Mouse (Mus musculus): ENCODE measurements around the gene Zfp408. TPM values are rescaled to one million over a fixed set of nuclear protein-coding genes. Genes with fewer than 3 reads are reported as not detected.

The Zfp408 gene
- 5.6 and 5.9 TPM in 2 replicates for polyA plus RNA-seq (2014; fragmentation: Nextera tagmentation; extraction: Ambion mirVana)

DNA sequence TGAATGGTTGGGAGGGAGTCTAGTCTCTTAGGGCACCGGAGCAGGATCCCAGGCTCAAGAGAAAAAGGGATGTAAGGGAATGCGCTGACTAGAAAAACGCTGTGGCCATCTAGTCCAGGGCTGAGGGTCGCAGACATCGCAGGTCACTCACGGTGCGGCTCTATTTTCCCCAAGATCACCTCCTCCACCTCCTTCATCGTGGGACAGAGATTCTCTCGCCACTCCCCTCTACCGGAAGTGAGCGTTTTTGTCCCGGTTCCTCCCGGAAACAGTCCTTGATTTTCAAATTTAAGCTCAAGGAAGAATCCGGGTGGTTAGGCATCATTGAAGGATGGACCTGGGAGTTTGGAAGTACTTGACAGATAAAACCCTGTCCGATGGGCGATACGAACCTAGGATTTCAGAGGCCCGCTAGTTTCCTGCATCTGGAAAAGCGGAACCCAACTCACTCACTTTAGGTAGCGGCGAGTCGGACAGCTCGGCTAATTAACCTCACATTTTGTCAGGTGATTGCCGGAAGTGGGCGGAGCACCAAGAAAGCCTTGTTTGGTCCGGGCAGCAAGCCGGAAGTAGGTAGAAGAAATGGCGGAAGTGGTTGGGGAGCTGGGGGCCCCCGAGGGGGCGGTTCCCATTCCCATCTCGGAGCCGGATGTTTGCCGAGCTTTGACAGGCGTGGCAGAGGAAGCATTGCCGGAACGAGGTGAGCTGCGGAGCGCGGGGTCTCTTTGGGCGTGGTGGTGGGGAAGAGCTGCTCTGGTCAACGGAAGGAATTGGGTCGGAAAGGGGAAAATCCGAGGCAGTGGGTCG, at the start of gene Zfp408, which contains the start of gene Arhgap1:
Gene Zfp408 (minus strand): TSS at position 239 of the 807 bp plus-strand sequence.
Gene Arhgap1 (plus strand): TSS at position 308 of the 807 bp plus-strand sequence.
- peak within 1 kb of the TSS; percentile 69 for H3K9ac ChIP-seq (ENCODE audit: low read length)
- no peaks in the 10 kb centered on the region for H3K27me3 ChIP-seq (ENCODE audit: control insufficient read depth, insufficient read depth, low read length)
- H3K27ac ChIP-seq (ENCODE audit: low read depth, low read length): peak within 1 kb of the TSS; percentile 76; the same call in 1 of the 2 replicates
- no peaks in the 10 kb centered on the region for H3K9me3 ChIP-seq (ENCODE audit: control insufficient read depth, low read length)
- peaks cover 23% of the 10 kb centered on the region for H3K36me3 ChIP-seq (ENCODE audit: control insufficient read depth, insufficient read depth, low read length)
- ATAC-seq (ENCODE audit: insufficient read depth, low FRiP score, low TSS enrichment) (peak; percentile 94), DNase-seq (ENCODE audit: low spot score) (peak; percentile 96)
- under 1% methylated on average over 44 of the region's 44 CpGs for WGBS
- H3K4me1 ChIP-seq (ENCODE audit: control insufficient read depth, insufficient read depth, low read length): peaks cover 14% of the 10 kb centered on the region
- H3K4me3 ChIP-seq (ENCODE audit: low read depth, low read length): peak within 1 kb of the TSS; percentile 54
- H3K4me2 ChIP-seq (ENCODE audit: low read depth): peak within 1 kb of the TSS; percentile 97

- Histone ChIP-seq H3K4me2 (ENCODE audit: low read depth) (no peak overlapping the region), H3K36me3 (ENCODE audit: control insufficient read depth, insufficient read depth, low read length) (no peaks in the 10 kb centered on the region)
- WGBS: 81% methylated on average over 1 of the region's 1 CpGs
Measured at GRCm38 (mm10) chr2:91699225-91699624, 49.6 kb upstream of the Zfp408 start.

GRCm38 (mm10) chr2:91696225-91696590, 46.6 kb upstream of the Zfp408 start:
- Histone ChIP-seq H3K27me3 (ENCODE audit: control insufficient read depth, insufficient read depth, low read length) (no peaks in the 10 kb centered on the region), H3K9me3 (ENCODE audit: control insufficient read depth, low read length) (no peaks in the 10 kb centered on the region), H3K9ac (ENCODE audit: low read length) (no peak overlapping the region), H3K36me3 (ENCODE audit: control insufficient read depth, insufficient read depth, low read length) (no peaks in the 10 kb centered on the region), H3K4me3 (ENCODE audit: low read depth, low read length) (no peak overlapping the region), H3K4me2 (ENCODE audit: low read depth) (no peak overlapping the region), H3K4me1 (ENCODE audit: control insufficient read depth, insufficient read depth, low read length) (no peaks in the 10 kb centered on the region), H3K27ac (ENCODE audit: low read depth, low read length) (no peak overlapping the region)
- DNase-seq (ENCODE audit: low spot score) (no peak), ATAC-seq (ENCODE audit: insufficient read depth, low FRiP score, low TSS enrichment) (no peak)
- WGBS: 90% methylated on average over 1 of the region's 1 CpGs

More at GRCm38 (mm10) chr2:91699225-91699624, 49.6 kb upstream of the Zfp408 start:
- Histone ChIP-seq H3K9me3 (ENCODE audit: control insufficient read depth, low read length) (no peaks in the 10 kb centered on the region), H3K27me3 (ENCODE audit: control insufficient read depth, insufficient read depth, low read length) (no peaks in the 10 kb centered on the region), H3K4me1 (ENCODE audit: control insufficient read depth, insufficient read depth, low read length) (no peaks in the 10 kb centered on the region), H3K4me3 (ENCODE audit: low read depth, low read length) (no peak overlapping the region), H3K9ac (ENCODE audit: low read length) (no peak overlapping the region), H3K27ac (ENCODE audit: low read depth, low read length) (no peak overlapping the region)
- ATAC-seq (ENCODE audit: insufficient read depth, low FRiP score, low TSS enrichment) (no peak), DNase-seq (ENCODE audit: low spot score) (no peak)

GRCm38 (mm10) chr2:91695436-91696224, 46.0 kb upstream of the Zfp408 start:
- Histone ChIP-seq H3K27ac (ENCODE audit: low read depth, low read length) (no peak overlapping the region), H3K4me1 (ENCODE audit: control insufficient read depth, insufficient read depth, low read length) (no peaks in the 10 kb centered on the region), H3K36me3 (ENCODE audit: control insufficient read depth, insufficient read depth, low read length) (no peaks in the 10 kb centered on the region), H3K4me2 (ENCODE audit: low read depth) (no peak overlapping the region), H3K9me3 (ENCODE audit: control insufficient read depth, low read length) (no peaks in the 10 kb centered on the region), H3K4me3 (ENCODE audit: low read depth, low read length) (no peak overlapping the region), H3K27me3 (ENCODE audit: control insufficient read depth, insufficient read depth, low read length) (no peaks in the 10 kb centered on the region), H3K9ac (ENCODE audit: low read length) (no peak overlapping the region)
- no peak for ATAC-seq (ENCODE audit: insufficient read depth, low FRiP score, low TSS enrichment)
- no peak for DNase-seq (ENCODE audit: low spot score)
- WGBS: 91% methylated on average over 10 of the region's 10 CpGs

DNA sequence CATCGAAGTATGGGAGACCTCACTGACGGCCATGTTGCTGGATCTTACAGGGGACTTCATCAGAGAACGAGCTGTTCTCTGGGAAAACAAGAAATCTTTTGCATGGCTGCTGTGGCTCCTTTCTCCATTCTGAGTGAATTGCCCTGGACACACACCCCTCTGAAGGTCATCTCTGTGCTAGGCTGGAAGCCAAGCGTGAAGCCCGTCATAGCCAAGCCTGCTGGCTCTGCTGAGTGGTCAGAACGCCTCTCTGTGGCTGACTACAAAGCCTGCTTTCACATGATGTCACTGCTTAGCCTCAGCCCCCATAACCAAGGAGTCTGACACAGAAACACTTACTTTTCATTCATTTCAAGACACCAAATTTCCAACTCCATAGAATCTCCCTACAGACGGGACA, 39.9 kb upstream of the Zfp408 start:
- no peak for DNase-seq (ENCODE audit: low spot score)
- WGBS: 81% methylated on average over 7 of the region's 7 CpGs
- H3K4me3 ChIP-seq (ENCODE audit: low read depth, low read length): no peak overlapping the region
- H3K27me3 ChIP-seq (ENCODE audit: control insufficient read depth, insufficient read depth, low read length): no peaks in the 10 kb centered on the region
- ATAC-seq (ENCODE audit: insufficient read depth, low FRiP score, low TSS enrichment): no peak
- no peaks in the 10 kb centered on the region for H3K4me1 ChIP-seq (ENCODE audit: control insufficient read depth, insufficient read depth, low read length)
- no peak overlapping the region for H3K4me2 ChIP-seq (ENCODE audit: low read depth)
- no peaks in the 10 kb centered on the region for H3K9me3 ChIP-seq (ENCODE audit: control insufficient read depth, low read length)
- no peaks in the 10 kb centered on the region for H3K36me3 ChIP-seq (ENCODE audit: control insufficient read depth, insufficient read depth, low read length)
- H3K27ac ChIP-seq (ENCODE audit: low read depth, low read length): no peak overlapping the region
- H3K9ac ChIP-seq (ENCODE audit: low read length): no peak overlapping the region

- Histone ChIP-seq H3K27me3 (ENCODE audit: control insufficient read depth, insufficient read depth, low read length) (no peaks in the 10 kb centered on the region), H3K4me1 (ENCODE audit: control insufficient read depth, insufficient read depth, low read length) (no peaks in the 10 kb centered on the region), H3K27ac (ENCODE audit: low read depth, low read length) (no peak overlapping the region), H3K4me3 (ENCODE audit: low read depth, low read length) (no peak overlapping the region), H3K9me3 (ENCODE audit: control insufficient read depth, low read length) (no peaks in the 10 kb centered on the region), H3K36me3 (ENCODE audit: control insufficient read depth, insufficient read depth, low read length) (no peaks in the 10 kb centered on the region), H3K9ac (ENCODE audit: low read length) (no peak overlapping the region), H3K4me2 (ENCODE audit: low read depth) (no peak overlapping the region)
- 77% methylated on average over 8 of the region's 8 CpGs for WGBS
- ATAC-seq (ENCODE audit: insufficient read depth, low FRiP score, low TSS enrichment): no peak
- no peak for DNase-seq (ENCODE audit: low spot score)
Measured at GRCm38 (mm10) chr2:91683919-91684318, 34.3 kb upstream of the Zfp408 start.

DNA sequence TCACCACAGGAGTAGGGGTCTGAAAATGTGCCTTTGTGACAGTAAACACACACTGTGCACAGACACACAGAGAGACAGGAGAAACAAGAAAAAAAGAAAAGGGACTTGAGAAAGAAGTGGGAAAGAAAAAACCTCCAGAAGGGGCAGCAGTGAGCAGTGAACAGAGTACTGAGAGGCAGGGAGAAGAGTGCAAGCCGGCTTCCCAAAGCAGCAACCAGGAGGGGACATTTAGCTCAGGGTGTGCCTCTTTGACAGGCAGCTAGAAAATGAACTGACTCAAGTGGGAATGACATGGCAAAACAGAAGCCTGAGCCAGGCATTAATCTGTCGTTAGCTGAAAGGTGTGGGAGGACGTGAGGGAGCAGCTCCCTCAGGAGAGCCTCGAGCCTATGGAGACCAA, 33.3 kb upstream of the Zfp408 start:
- no peak overlapping the region for H3K4me2 ChIP-seq (ENCODE audit: low read depth)
- no peaks in the 10 kb centered on the region for H3K36me3 ChIP-seq (ENCODE audit: control insufficient read depth, insufficient read depth, low read length)
- no peak overlapping the region for H3K9ac ChIP-seq (ENCODE audit: low read length)
- H3K9me3 ChIP-seq (ENCODE audit: control insufficient read depth, low read length): no peaks in the 10 kb centered on the region
- ATAC-seq (ENCODE audit: insufficient read depth, low FRiP score, low TSS enrichment): no peak
- H3K4me3 ChIP-seq (ENCODE audit: low read depth, low read length): no peak overlapping the region
- no peak overlapping the region for H3K27ac ChIP-seq (ENCODE audit: low read depth, low read length)
- DNase-seq (ENCODE audit: low spot score): peak; percentile 33
- no peaks in the 10 kb centered on the region for H3K27me3 ChIP-seq (ENCODE audit: control insufficient read depth, insufficient read depth, low read length)
- H3K4me1 ChIP-seq (ENCODE audit: control insufficient read depth, insufficient read depth, low read length): no peaks in the 10 kb centered on the region
- 62% methylated on average over 4 of the region's 4 CpGs for WGBS

DNA sequence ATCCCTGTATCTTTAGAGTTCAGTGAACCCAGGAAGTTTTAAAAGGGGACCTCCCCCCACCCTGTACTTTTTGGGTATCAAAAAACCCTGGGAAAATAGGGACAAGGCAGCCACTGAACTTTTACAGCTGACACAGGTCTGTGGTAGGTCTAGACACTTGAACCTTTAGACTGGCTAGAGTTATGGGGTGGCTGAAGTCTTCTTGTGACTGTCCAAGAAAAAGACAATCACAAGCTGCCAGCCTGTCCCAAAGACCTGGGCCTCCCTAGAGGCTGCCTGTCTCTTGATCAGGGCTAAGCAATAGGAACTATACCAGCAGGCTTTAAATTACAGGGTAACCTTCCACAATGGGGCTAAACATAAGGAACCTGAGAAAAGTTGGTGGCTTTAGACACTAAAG, 27.4 kb upstream of the Zfp408 start:
- H3K9ac ChIP-seq (ENCODE audit: low read length): no peak overlapping the region
- ATAC-seq (ENCODE audit: insufficient read depth, low FRiP score, low TSS enrichment) (no peak), DNase-seq (ENCODE audit: low spot score) (no peak)
- H3K9me3 ChIP-seq (ENCODE audit: control insufficient read depth, low read length): no peaks in the 10 kb centered on the region
- no peak overlapping the region for H3K4me3 ChIP-seq (ENCODE audit: low read depth, low read length)
- peaks cover 11% of the 10 kb centered on the region for H3K36me3 ChIP-seq (ENCODE audit: control insufficient read depth, insufficient read depth, low read length)
- no peak overlapping the region for H3K4me2 ChIP-seq (ENCODE audit: low read depth)
- no peaks in the 10 kb centered on the region for H3K27me3 ChIP-seq (ENCODE audit: control insufficient read depth, insufficient read depth, low read length)
- H3K4me1 ChIP-seq (ENCODE audit: control insufficient read depth, insufficient read depth, low read length): no peaks in the 10 kb centered on the region
- no peak overlapping the region for H3K27ac ChIP-seq (ENCODE audit: low read depth, low read length)
